Mouse (Mus musculus): ENCODE measurements at regions not wholly inside any gene's neighbourhood (a gene's known extent, or its start where the extent isn't known, plus 50 kb on each side); places are given as distances from the start of the nearest gene placed in this dataset.
"Not testable (repeated sequence)": the region's sequence is repeated elsewhere in the genome, so short reads cannot be mapped to it uniquely, and the experiment has no call there.

DNA sequence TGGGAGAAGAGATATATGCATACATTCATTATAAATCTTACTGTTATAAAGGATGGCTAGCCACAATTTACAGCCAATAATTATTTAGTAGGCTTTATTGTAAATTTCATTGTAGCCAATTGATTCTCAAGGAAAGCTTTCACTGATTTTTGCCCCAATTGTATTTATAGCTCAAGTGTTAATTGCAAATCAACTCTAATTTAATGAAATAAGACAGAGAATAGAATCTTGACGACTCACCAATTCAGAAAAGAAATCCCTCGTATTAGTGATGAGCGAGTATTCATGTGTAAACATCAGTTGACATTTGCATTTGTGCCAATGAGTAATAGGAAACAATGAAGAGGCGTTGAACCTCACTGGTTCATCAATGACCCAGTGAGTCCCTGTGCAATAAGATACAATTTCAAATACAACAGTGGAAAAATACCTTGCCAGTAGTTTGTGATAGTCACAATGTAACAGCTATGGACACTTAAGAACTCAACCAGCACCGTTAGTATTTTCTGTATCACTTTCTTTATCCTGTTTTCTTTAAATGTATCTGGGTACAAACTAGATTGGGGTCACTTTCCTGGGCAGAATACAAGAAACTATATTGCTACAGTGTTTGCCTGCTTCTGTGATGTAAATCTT, 124.6 kb upstream of the Cpsf6 start:
- no peak overlapping the region for H3K4me3 ChIP-seq
- no peak for DNase-seq (ENCODE audit: extremely low spot score, low spot score)
- H3K27ac ChIP-seq = no peak overlapping the region
- H3K4me1 ChIP-seq = no peaks in the 10 kb centered on the region
- no peaks in the 10 kb centered on the region for H3K36me3 ChIP-seq (replicated peaks)
- no peaks in the 10 kb centered on the region for H3K27me3 ChIP-seq (ENCODE audit: poor library complexity, severe bottlenecking)
- H3K9me3 ChIP-seq = no peaks in the 10 kb centered on the region
- WGBS = 81% methylated on average over 5 of the region's 5 CpGs

DNA sequence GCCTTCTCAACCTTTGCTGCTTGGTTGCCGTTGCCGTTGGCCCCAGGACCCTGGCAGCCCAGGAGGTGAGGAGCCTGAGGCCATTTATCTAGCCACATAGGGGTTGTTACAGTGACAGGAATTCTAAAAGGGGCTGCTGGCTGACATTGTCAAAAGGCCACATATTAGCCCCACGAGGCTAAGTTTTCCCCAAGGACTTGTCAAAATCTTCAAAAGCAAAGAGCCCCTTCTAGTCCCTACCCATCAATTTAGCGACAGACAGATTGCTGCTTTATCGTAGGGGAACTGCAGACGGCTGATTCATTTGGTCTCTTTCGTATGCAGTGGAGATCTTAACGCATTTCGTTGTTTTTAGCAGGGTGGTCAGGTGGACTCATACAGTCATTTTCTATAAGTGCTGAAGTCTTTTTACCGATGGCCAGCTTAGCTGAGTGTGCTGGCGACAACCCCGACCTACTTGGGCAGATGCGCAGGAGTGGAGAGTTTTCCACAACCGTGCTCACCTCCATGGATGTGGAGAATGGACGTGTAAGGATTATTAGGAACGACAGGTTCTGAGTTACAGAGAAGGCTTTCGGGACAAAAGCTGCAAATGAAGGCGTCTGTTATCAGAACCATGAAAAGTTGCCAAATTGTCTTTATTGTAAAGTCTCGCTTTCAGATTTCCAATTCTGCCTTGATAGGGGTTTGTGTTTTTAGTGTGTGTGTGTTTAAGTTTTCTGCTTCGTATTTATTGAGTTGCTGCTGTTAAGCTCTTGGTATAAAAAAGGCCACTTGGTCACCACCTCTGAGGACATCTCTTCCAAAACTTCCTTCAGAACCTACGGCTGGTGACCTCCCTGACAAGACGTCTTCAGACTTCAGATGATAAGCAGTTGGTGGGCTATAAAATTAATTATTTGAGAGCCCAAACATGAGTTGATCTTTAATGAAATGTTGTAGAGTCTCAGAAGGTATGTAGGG, 123.7 kb upstream of the Cpsf6 start:
- Histone ChIP-seq H3K9me3 (no peaks in the 10 kb centered on the region), H3K27me3 (ENCODE audit: poor library complexity, severe bottlenecking) (0 out of 2 replicates have a peak, but pooled peaks cover under 1% of the 10 kb centered on the region), H3K4me3 (no peak overlapping the region), H3K4me1 (no peaks in the 10 kb centered on the region), H3K36me3 (replicated peaks) (no peaks in the 10 kb centered on the region), H3K27ac (no peak overlapping the region)
- WGBS = 87% methylated on average over 22 of the region's 22 CpGs
- DNase-seq (ENCODE audit: extremely low spot score, low spot score) = no peak

DNA sequence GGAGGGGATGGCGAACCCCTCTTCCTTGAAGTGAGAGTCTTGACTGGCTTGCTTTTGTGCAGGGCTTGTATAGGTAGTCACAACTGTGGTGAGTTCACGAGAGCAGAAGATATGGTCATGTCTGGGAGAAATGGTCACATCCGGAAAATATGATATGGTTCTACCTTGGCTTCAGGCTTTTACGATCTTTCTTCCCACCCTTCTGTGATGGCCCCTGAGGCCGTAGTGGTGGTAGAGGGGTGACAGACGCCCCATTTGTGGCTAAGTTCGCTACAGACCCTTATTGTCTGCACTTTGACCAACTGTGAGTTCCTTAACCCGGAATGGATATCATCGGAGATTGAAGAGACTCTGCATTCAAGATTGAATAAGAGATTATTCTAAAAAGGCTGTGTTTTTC, 122.9 kb upstream of the Cpsf6 start:
- Histone ChIP-seq H3K4me1 (no peaks in the 10 kb centered on the region), H3K27ac (no peak overlapping the region), H3K9me3 (no peaks in the 10 kb centered on the region), H3K27me3 (ENCODE audit: poor library complexity, severe bottlenecking) (peaks cover 9% of the 10 kb centered on the region; the same call in 1 of the 2 replicates), H3K4me3 (no peak overlapping the region), H3K36me3 (replicated peaks) (no peaks in the 10 kb centered on the region)
- DNase-seq (ENCODE audit: extremely low spot score, low spot score) = no peak
- 90% methylated on average over 9 of the region's 9 CpGs for WGBS

DNA sequence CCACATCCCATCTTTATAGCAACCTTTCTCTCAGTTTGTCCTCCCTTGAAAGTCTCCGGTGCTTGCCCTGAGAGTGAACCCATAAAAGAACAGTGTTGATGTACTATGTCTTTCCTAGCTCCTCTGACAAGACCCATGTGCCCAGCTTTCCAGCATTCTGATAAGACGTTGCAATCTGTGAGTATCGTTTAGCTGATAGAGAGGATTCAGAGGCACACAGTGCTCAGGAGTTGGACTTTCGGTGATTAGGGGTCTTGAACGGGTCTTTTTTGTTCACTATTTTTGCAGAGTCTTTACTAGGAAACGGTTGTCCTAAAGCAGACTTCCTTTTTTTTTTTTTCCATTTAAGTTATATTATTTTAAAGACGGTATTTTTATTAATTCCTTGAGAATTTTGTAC, 122.3 kb upstream of the Cpsf6 start:
- H3K36me3 ChIP-seq (replicated peaks) = no peaks in the 10 kb centered on the region
- no peaks in the 10 kb centered on the region for H3K4me1 ChIP-seq
- peaks cover 15% of the 10 kb centered on the region for H3K27me3 ChIP-seq (ENCODE audit: poor library complexity, severe bottlenecking)
- DNase-seq (ENCODE audit: extremely low spot score, low spot score) = no peak
- no peak overlapping the region for H3K4me3 ChIP-seq
- H3K27ac ChIP-seq = no peak overlapping the region
- H3K9me3 ChIP-seq = no peaks in the 10 kb centered on the region
- 94% methylated on average over 7 of the region's 7 CpGs for WGBS

DNA sequence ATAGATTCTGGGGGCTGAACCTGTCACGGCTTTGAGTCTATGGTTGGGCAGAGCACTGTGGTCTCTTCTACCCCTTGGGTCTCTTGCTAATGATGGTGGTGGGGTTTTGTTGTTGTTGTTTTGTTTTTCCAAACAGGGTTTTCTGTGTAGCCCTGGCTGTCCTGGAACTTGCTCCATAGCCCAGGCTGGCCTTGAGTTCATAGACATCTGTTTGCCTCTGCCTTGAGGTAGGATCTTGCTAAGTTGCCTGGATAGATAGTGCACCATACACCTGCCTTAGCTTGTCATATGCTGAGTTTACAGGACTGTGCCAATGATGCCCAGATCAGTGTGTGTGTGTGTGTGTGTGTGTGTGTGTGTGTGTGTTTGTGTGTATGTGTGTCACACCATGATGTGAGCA, 121.6 kb upstream of the Cpsf6 start:
- DNase-seq (ENCODE audit: extremely low spot score, low spot score) = no peak
- H3K36me3 ChIP-seq (replicated peaks) = no peaks in the 10 kb centered on the region
- 95% methylated on average over 1 of the region's 1 CpGs for WGBS
- no peak overlapping the region for H3K4me3 ChIP-seq
- H3K27me3 ChIP-seq (ENCODE audit: poor library complexity, severe bottlenecking) = peaks cover 18% of the 10 kb centered on the region
- H3K27ac ChIP-seq = no peak overlapping the region
- peaks cover 4% of the 10 kb centered on the region for H3K4me1 ChIP-seq
- no peaks in the 10 kb centered on the region for H3K9me3 ChIP-seq

DNA sequence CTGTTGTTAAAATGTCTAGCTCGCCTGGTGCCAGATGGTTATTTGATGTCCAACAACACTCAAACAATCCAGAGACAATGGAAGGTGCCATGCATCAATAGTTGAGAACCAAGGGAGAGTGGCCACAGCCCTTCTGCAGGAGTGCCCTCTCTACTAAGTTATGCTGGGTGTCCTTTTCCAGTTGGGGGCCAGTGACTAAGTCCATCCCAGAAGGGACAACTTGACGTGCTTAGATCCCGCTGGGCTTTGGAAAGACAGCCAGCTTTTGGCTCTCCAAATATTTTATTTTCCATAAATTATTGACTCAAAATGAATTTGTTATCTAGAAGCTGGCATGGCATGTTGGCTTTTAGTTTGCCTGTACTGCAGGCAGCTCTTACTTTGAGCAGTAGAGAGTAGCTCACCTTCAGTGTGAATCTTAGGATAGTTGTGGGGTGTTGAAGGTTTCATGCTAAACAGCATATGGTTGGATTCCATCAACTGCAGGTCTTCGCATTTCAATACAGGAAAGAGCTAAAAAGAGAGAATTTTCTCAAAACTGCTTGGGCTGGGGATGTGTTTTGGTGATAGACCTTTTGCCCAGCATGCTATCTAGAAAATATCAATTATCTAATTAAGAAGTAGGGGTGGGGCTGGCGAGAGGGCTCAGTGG, 120.8 kb upstream of the Cpsf6 start:
- H3K27ac ChIP-seq = no peak overlapping the region
- 91% methylated on average over 5 of the region's 5 CpGs for WGBS
- H3K36me3 ChIP-seq (replicated peaks) = no peaks in the 10 kb centered on the region

DNA sequence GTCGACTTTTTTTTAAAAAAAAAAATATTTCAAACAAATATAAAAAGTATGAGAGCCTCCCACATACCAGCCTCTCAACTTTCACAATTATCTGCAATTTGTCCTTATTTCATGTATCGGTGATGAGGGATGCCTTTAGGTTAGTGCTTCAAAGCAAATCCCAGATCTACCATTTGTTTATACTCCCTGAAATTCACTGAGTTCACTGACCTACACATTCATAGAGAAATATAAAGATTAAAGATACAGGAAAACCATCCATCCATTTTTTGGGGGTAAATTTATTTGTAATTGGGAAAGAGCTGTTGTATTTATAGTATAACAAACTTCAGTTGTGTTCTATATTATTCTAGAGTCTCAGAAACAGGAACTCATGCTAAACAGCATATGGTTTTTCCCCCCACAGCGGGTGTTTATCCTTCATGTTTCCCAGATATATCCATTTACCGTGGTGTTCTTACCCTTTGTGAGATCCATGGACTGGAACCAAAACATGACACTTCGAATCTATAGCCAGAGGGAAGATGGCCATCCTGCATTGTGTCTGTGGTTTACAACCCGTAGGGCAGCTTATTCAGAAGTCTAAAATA, 120.1 kb upstream of the Cpsf6 start:
- WGBS = 84% methylated on average over 6 of the region's 6 CpGs
- Histone ChIP-seq H3K4me1 (peaks cover 12% of the 10 kb centered on the region), H3K4me3 (no peak overlapping the region), H3K27ac (no peak overlapping the region), H3K36me3 (replicated peaks) (no peaks in the 10 kb centered on the region), H3K9me3 (no peaks in the 10 kb centered on the region), H3K27me3 (ENCODE audit: poor library complexity, severe bottlenecking) (peaks cover 18% of the 10 kb centered on the region)
- no peak for DNase-seq (ENCODE audit: extremely low spot score, low spot score)

More for the DNA sequence above, 120.8 kb upstream of the Cpsf6 start:
- DNase-seq (ENCODE audit: extremely low spot score, low spot score) = no peak
- Histone ChIP-seq H3K27me3 (ENCODE audit: poor library complexity, severe bottlenecking) (peaks cover 18% of the 10 kb centered on the region), H3K9me3 (no peaks in the 10 kb centered on the region), H3K4me3 (no peak overlapping the region), H3K4me1 (peaks cover 12% of the 10 kb centered on the region)

DNA sequence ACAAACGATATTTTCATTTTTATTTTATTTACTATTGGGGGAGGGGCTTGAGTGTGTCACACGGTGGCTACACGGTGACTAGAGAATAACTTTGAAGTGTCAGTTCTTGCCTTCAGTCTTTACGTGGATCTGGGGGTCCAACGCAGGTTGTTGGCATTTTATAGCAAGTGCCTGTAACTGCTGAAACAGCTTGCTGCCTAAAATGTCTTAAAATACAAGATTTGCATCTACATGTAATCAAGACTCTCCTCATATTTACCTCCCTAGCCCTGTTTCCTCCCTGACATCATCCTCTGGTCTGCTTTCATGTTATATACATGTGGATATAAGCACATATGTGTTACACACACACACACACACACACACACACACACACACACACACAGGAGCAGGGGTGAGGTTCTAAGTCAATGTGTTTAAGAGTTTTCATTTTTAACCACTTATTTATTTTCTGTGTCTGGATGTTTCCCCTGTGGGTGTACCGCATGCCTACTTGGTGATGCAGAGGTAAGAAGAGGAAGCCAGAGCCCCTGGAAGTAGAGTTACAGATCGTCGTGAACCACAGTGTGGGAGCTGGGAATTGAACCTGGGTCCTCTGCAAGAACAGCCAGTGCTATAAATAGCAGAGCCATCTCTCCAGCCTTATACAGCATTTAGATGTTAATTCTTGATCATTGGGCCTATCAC, 119.5 kb upstream of the Cpsf6 start:
- H3K4me1 ChIP-seq = peaks cover 17% of the 10 kb centered on the region
- no peak for DNase-seq (ENCODE audit: extremely low spot score, low spot score)
- no peaks in the 10 kb centered on the region for H3K36me3 ChIP-seq (replicated peaks)
- H3K9me3 ChIP-seq = no peaks in the 10 kb centered on the region
- H3K27ac ChIP-seq = no peak overlapping the region
- 93% methylated on average over 8 of the region's 8 CpGs for whole genome bisulfite sequencing
- peaks cover 18% of the 10 kb centered on the region for H3K27me3 ChIP-seq (ENCODE audit: poor library complexity, severe bottlenecking)
- H3K4me3 ChIP-seq = no peak overlapping the region

DNA sequence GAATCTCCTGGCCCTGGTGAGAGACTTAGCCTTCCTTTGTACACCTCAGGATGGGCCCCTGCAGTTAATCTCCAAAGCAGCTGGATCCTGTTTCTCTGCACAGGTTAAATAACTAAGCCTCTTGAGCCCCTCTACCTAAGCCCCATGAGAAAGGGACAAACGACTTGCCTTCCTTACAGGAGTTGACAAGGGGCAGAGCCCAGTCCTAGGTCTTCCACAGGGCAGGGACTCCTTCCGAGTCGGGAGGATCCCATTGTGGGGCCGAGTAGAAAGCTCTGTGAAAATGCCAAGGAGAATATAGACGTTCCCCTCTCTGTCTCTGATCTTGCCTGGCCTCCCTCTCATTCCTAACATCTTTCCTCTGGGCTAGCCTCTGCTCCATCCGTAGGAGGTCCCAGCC, 118.7 kb upstream of the Cpsf6 start:
- H3K27ac ChIP-seq = no peak overlapping the region
- WGBS = 54% methylated on average over 6 of the region's 6 CpGs
- H3K27me3 ChIP-seq (ENCODE audit: poor library complexity, severe bottlenecking) = peaks cover 18% of the 10 kb centered on the region
- no peak overlapping the region for H3K4me3 ChIP-seq
- DNase-seq (ENCODE audit: extremely low spot score, low spot score) = no peak
- H3K36me3 ChIP-seq (replicated peaks) = no peaks in the 10 kb centered on the region
- H3K9me3 ChIP-seq = no peaks in the 10 kb centered on the region
- H3K4me1 ChIP-seq = peaks cover 24% of the 10 kb centered on the region

DNA sequence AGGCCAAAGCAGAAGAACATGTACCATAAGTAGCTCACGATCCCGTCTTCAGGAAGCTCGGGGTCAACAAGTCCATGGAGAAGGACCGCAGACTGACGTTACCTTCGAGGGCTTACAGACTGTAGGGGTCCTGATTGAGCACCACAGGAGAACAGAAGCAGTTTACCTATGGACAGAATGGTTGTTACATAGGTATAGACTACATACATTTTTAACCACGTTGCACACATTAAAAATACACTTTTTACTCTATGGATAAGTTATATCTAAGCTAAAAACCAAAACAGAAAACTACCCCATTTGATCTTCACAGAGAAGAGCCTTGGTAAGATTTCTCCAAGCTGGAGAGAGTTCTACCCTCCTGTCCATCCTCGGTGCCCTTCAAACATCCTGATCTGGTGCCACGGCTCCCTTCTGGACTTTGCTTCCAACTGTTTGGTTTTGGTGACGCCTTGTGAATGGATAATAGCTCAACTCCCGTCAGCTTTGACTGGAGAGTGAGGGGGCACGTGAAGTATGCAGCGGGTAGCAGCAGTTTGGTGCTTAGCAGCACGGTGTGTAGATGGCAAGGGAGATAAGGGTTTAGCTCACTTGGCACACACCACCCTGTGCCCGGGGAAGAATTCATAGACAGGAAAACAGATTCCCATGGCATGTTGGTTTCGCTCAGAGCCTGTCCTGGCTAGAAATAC, 117.9 kb upstream of the Cpsf6 start:
- H3K4me1 ChIP-seq = peaks cover 24% of the 10 kb centered on the region
- no peak overlapping the region for H3K27ac ChIP-seq
- H3K36me3 ChIP-seq (replicated peaks) = no peaks in the 10 kb centered on the region
- 93% methylated on average over 16 of the region's 16 CpGs for WGBS
- no peak for DNase-seq (ENCODE audit: extremely low spot score, low spot score)
- no peak overlapping the region for H3K4me3 ChIP-seq
- peaks cover 18% of the 10 kb centered on the region for H3K27me3 ChIP-seq (ENCODE audit: poor library complexity, severe bottlenecking)
- no peaks in the 10 kb centered on the region for H3K9me3 ChIP-seq

DNA sequence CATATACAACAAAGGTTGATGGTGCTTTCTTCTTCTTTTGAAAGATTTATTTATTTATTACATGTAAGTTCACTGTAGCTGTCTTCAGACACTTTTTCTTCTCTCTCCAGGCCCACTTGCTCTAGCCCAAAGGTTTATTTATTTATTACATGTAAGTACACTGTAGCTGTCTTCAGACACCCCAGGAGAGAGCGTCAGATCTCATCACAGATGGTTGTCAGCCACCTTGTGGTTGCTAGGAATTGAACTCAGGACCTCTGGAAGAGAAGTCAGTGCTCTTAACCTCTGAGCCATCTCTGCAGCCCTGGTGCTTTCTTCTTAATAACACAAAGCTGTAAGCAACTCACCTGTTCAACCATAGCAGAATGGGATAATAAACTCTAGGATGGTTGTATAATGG, 117.3 kb upstream of the Cpsf6 start:
- peaks cover 24% of the 10 kb centered on the region for H3K4me1 ChIP-seq
- H3K36me3 ChIP-seq (replicated peaks); DNase-seq (ENCODE audit: extremely low spot score, low spot score); H3K9me3 ChIP-seq; H3K27ac ChIP-seq; H3K4me3 ChIP-seq: not testable (repeated sequence)
- H3K27me3 ChIP-seq (ENCODE audit: poor library complexity, severe bottlenecking) = peaks cover 18% of the 10 kb centered on the region
- WGBS = 94% methylated on average over 1 of the region's 1 CpGs
